Mouse (Mus musculus): Measurements from ENCODE around the gene Lsamp.

GRCm38 (mm10) chr16:41343431-41343830 lies 1359.3 kb downstream of the Lsamp start:
- TF ChIP-seq CTCF (IDR thresholded peaks at IDR 0.05; ENCODE audit: low read depth) (no peak), EP300 (IDR thresholded peaks at IDR 0.05; ENCODE audit: low read depth) (no peak)
